Comparison of ENCODE assay signal across 17 mouse cellular contexts in the genomic region with DNA sequence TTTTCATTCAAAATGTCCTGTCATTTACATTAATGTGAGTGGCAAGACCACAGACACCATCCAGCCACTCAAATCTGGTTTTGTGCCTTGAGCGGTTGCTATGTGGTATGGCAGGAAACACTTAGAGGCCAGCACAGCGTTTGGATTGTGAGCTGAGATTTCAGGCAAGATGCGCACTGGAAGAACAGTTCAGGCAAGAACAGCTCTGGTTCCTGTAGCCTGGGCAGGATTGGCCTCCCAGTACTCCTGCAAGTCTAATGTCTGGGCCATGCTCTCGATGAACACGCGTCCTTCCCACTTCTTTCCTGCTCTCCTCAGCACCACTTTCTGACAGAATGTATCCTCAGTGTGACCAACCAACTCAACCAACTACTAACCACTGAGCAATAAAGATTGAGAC. TPM values are rescaled to one million over a fixed set of nuclear protein-coding genes. Genes with fewer than 3 reads are reported as not detected.
"Had no signal": no experiment of that assay in that cellular context is flagged by ENCODE, and none has a peak within 500 bp of the region (broad histone marks: within the 10 kb centered on the region; RNA-seq: fewer than 3 reads in every experiment).

No protein-coding gene starts in this region.

- H3K4me1 ChIP-seq: neural tube, embryonic 13.5 days; neural tube, embryonic 15.5 days; stomach, embryonic 15.5 days had no signal

- H3K27ac ChIP-seq: neural tube, embryonic 13.5 days; neural tube, embryonic 15.5 days; stomach, embryonic 15.5 days; stomach, postnatal 0 days had no signal

- DNase-seq: retina, postnatal 1 day; right cerebral cortex, adult 18-20 months; right cerebral cortex, postnatal 14 days; right cerebral cortex, postnatal 25 days; right cerebral cortex, postnatal 4 days; spleen, adult 18-20 months; thymus, adult 18-20 months; thymus, adult 2 months; thymus, postnatal 14 days; thymus, postnatal 25 days; thymus, postnatal 36 days; thymus, postnatal 4 days had no signal

- H3K9me3 ChIP-seq: neural tube, embryonic 13.5 days; neural tube, embryonic 15.5 days; stomach, embryonic 15.5 days had no signal

- H3K4me3 ChIP-seq: neural tube, embryonic 13.5 days; neural tube, embryonic 15.5 days; stomach, embryonic 15.5 days had no signal

- H3K27me3 ChIP-seq: neural tube, embryonic 13.5 days; neural tube, embryonic 15.5 days; stomach, embryonic 15.5 days had no signal

RNA-seq across cellular contexts. Expression of a gene that starts 5.4 kb away (rescaled TPM):
- polyA plus RNA-seq: small intestine, adult 2 months had no signal
